Mouse (Mus musculus): ENCODE results near the gene Stra6.
A peak's percentile ranks its signal among the peaks of the same experiment; 100 is the strongest.

Gene Stra6

DNA sequence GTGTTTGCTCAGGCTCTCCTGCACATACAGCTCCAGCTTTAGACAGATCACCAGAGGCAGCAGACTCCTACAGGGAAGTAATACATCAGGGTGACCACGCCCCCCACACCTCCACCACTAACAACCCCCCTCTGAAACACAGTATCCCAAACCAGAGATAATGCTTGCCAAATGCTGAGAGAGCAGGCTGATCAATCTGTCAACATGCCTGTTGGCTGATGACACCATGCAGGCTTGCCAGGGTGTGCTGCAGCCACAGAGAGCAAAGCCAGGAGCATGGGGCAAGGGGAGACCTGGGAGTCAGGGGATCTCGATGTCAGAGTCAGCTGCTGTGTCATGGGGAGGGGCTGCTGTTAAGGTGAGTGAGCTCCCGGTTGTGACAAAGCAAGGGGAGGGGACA, at the start of gene Stra6:
Gene Stra6, plus strand, starts transcription at position 258 of the 400 bp plus-strand sequence.
- no peak for DNase-seq (ENCODE audit: low read depth in 2 of 2, low spot score in 2 of 2)

DNA sequence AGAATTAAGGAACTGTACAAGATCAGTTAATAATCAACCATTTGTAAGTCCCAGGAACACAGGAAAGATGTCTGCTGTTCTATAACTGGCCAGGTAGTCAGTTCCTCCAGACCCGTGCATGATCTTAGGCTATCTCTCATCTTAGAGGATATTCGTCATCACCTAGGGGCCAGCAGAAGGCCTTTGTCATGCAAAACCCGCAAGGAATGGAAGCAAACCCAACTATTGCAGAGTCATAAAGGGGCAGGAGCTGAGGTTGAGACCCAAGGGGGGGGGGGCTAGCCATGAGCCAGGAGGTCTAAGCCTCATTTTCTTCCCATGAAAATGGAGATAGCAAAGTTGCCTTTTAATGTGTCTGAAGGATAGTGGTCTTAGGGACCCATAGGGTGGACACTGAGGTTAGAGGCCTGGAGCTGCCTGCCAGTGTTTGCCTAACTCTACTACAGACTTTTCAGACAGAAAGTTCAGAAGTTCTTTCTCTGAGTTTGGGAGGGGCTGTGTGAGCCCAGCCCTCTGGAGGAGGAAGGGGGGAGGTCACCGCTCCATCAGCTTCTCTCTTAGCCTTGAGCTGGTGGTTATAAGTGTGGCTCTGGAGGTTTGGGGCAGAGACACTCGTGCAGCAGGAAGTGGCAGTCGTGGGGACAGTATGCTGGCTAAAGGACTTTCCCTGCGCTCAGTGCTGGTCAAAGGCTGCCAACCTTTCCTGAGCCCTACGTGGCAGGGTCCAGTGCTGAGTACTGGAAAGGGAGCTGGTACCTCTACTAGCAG, 49.0 kb upstream of the Stra6 start:
- DNase-seq (ENCODE audit: low read depth in 2 of 2, low spot score in 2 of 2) = no peak

DNA sequence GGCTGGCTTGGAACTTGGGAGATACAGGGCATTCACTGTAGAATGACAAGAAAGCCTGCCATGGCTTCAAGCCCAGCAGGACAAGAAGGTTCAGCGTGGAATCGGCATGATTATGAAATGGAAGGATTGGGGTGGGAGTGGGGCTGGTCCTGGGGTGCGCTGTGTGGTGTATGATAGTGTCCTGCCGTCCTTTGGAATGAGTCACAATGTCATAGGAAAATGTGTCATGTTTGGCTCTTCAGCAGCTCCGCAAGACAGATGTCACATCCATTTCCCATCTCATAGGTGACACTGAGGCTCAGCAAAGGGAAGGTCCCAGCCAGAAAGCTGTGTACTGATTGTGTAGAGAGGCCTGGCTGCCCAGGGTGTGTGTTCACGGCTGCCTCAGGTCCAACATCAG, 47.7 kb upstream of the Stra6 start:
- no peak for DNase-seq (ENCODE audit: low read depth in 2 of 2, low spot score in 2 of 2)

DNA sequence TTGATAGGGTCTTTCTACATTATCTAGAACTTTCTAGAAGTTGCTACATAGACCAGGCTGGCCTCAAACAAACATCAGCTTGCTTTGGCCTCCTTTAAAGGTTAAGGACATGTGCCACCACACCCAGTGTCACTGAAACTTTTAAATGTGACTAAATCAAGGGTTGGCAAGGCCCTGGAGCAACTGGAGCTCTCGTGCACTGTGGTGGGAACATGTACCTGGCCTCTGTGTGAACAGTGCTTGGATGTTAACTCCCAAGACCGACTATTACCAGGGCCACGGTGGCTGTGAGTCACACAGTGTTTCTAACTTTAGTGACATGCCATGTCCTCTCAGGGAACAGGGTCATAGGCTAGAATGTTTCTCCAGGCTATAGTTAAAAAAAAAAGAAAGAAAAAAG, 46.6 kb upstream of the Stra6 start:
- DNase-seq (ENCODE audit: low read depth in 2 of 2, low spot score in 2 of 2) = no peak

DNA sequence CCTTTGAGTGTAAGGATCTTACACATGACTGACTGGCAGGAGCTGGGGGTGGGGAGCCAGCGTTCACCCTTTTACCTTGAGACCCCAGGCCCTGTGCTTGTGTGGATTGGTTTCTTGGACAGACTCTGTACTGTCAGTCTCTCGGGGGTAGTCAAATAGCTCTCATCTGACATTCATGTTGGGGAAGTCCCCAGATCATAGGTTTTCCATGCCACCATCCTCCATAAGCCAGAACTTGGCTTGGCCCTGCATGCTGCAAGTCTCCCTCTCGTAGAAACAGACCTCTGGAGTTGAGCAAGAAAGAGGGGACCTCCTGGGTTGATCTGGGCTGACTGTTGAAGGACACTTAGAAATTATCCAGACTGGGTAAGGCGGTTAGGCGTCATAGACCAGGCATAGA, 45.2 kb upstream of the Stra6 start:
- no peak for DNase-seq (ENCODE audit: low read depth in 2 of 2, low spot score in 2 of 2)

DNA sequence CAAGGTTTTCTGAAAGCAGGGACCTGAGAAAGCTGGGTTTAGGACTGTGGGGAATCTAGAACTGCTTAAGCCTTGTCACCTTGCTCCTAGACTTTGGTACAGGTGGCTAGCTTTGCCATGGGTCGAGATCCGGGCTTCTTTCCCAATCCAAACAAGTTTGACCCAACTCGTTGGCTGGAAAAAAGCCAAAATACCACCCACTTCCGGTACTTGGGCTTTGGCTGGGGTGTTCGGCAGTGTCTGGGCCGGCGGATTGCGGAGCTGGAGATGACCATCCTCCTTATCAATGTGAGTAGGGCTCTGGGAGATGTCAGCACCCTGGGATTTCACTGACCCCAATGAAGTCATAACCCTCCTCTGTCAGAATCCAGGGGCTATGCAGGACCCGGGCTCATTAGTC, 37.6 kb upstream of the Stra6 start:
- DNase-seq (ENCODE audit: low read depth in 2 of 2, low spot score in 2 of 2) = no peak

DNA sequence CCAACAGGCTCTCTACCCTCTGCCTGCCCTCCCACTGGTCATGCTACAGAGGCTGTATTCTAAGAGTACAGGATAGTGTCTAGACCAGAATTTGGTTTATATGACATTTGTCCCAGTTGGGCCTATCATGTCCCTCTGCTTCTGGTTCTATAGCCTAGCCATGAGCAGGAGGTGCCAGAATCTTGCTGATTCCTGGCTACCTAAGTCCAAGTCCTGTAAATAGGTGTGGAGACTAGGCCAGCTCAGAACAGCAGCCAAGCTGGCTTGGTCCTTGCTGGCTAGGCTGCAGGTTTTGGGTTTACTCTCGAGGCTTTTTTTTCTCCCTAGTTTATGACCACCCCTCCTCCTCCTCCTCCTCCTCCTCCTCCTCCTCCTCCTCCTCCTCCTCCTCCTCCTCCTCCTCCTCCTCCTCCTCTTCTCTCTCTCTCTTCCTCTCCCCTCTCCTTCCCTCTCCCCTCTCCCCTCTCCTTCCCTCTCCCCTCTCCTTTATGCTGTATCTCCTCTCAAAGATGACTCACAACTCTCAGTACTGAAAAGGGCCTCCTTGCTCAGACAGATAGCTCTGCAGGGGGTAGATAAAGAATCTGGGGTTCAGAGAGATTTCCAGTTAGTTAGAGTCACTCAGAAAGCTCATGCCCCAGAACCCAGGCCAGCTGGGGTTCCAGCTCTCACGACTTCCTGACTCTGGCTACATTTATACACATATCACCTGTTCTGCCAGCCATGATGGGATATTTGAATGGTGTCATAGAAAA, 36.0 kb upstream of the Stra6 start:
- DNase-seq (ENCODE audit: low read depth in 2 of 2, low spot score in 2 of 2) = no peak

DNA sequence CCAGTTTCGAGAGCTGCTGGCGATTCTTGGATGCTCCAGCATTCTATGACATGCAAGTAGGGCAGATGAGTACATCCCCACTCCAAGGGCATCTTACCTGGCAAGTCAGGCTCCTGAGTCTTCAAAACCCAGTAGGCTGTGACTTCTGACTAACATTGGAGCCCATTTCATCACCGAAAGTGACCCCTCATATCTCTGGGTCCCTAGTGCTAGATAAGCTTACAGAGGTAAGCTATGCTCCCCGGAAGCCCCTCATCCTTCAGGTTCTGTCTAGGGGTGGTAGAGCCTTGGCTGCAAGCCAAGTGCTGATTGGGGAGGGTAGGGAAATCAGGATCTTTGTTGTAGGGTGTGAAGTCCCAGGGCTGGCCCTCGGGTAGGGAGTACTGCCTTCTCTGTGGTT, 34.7 kb upstream of the Stra6 start:
- no peak for DNase-seq (ENCODE audit: low read depth in 2 of 2, low spot score in 2 of 2)

DNA sequence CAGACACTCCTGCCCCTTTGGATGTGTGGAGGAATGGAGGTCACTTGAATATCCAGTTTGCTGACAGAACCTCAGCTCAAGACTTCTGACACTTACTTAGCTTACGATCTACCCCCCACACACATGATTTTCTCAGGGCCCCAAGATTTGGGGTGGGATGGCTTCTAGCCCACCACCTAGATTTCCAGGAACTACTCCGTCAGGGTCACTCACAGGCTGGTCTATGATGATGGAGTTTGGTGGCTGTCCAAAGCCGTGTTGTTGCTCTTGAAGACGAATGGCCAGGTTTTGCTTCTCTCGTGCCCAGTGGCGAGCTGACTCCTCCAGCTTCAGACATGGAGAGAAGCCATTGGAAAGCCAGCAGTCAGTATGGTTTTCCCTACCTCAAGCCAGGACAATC, 34.0 kb upstream of the Stra6 start:
- DNase-seq (ENCODE audit: low read depth in 2 of 2, low spot score in 2 of 2) = no peak

DNA sequence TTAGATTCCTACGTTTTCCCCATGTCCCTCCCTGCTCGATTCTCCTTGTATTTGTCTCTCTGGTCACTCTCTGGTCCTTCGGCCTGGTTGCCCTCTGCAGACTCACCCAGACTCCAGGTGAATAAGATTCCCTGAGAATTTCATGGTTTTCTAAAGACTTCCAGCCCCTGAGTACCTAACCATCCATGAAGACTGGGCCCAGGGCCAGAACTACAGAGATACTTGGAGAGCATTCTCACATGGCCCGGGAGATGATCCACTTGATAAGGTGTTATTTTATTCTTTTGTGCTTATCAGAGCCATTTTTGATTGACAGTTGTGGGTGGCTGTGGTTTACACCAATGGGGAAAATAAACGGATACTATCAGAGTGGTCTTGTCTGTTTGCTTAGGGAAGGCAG, 31.7 kb upstream of the Stra6 start:
- no peak for DNase-seq (ENCODE audit: low read depth in 2 of 2, low spot score in 2 of 2)

DNA sequence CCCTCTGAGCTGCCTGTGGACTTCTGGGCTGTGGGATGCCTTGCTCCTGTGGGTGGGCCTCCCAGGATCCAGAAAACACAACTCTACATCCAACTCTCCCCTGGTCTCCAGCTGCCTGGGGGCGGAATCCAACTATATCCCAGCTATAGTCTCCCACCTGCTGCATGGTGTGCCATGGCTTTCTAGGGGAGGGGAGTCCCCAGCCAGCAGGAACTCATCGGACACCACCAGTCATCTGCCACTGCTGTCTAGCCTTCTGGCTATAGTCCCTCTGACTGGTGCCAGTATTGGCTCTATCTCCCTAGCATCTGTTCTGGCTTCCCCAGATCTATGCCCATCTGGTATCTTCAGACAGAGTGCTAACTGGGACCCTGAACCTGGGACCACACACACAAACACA, 28.1 kb upstream of the Stra6 start:
- DNase-seq (ENCODE audit: low read depth in 2 of 2, low spot score in 2 of 2) = no peak

DNA sequence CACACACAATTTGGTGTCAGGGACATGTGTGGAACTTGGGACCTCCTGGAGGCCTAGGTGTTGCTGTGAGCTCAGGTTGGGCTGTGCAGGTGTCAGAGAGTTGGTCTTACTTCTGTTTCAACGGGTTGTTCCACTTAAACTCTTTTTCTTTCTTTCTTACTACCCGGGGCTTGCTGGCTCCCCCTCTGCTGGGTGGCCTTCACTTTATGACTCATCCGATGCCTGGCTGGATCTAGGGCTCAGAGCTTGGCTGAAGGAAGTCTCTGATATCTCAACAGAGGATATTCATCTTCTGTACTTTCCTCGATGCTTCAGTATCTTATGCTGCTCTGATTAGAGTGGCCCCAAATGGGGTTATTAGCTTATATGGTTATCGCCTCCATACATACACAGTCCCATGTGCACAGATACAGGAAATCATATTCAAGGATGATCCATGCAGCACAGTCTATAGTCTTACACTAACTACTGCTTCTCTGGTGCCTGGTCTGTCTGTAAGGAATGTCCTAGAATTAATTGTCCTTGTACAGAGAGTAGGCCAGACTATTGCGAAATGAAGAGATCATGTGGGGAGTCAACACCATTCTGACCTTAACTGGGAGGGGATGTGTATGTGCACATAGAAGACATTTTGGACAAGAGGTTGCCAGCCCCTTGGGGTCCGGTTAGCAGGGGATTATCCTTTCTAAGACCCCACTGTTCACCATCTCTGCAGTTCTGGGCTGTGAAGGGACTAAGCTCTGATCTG, 27.5 kb upstream of the Stra6 start:
- DNase-seq (ENCODE audit: low read depth in 2 of 2, low spot score in 2 of 2) = no peak

DNA sequence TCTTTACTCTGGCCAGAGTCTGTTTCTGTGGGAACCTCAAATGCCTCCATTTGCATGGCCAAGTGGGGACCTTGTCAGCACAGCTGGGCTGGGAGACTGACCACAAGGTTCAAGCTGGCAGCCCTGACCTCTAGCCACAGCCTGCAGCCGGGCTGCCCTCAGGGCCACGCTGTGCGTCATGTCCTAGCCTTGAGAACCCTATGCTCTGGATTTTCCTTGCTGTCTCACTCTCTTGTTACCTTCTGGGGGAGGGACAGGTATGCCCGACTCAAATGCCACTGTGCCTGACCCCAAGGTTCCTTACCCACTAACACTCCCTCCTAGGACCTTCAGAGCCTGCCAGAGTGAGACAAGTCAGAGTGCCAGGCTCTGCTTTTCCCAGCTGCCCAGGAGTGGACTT, 26.6 kb upstream of the Stra6 start:
- no peak for DNase-seq (ENCODE audit: low read depth in 2 of 2, low spot score in 2 of 2)

DNA sequence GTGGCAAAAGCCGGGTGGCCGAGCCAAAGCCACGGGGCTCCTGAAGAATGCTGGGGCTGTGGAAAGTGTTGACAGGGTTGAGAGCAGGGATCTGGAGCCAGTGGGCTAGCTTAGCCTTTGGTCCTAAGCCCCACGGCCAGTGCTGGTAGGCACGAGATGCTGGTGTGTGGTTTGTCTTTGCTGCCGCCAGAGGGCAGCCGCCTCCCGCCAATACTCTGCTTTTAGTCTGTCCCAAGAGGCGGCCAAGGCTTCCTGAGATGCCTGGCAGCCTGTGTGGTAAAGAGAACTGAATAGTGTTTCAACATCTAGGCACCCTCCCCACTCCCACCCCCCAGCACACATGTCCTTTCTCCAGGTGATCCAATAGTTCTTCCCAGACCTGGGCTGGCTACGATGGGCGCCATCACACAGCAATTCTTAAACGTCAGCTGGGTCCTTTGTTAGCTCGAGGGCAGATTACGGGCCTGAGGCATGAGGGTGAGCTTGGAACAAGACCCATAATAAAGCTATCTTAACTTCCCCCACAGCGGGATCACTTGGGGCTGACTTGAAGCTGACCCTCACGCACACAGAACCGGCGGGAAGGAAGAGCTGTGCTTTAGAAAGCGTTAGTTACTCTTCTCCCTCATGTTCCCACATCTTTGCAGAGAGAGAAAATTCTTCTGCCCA, 25.0 kb upstream of the Stra6 start:
- DNase-seq (ENCODE audit: low read depth in 2 of 2, low spot score in 2 of 2) = peak; percentile 36 to 50

DNA sequence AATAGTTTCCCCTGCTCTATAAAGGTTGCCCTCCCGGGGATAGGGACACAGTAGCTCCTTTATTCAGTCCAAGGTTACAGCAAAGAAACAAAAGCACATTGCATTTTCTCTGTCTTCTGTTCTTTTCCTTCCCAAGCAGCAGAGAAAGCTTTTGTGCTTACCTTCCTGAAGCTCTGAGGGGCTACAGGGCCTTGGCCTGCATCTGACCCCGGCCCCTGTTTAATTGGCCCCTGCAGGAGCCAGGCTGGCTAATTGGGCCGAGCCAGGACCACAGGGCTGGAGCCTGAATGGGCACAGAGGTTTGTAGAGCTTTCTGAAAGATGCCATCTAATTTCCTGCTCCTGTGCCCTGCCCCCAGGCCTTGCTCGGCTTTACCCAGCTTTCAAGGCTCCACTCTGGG, 22.6 kb upstream of the Stra6 start:
- no peak for DNase-seq (ENCODE audit: low read depth in 2 of 2, low spot score in 2 of 2)

DNA sequence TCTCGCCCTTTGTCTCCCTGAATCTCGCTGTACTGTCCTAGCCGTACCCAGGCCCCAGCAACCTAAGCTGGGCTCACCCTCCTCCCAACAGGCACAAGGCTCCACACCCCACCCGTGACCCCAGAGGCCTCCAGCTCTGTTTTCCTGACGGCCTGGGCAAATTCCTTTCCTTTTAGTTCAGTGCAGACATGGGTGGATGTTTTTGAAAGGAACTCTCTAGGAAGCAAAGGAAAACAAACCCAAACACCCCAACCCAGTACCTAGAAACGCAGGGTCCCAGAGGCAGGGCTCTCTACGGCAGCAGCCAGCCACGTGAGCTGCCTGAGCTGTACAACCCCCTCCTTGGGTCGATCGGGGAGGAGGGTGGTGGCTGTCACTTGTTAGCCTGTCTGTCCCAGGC, 21.2 kb upstream of the Stra6 start:
- DNase-seq (ENCODE audit: low read depth in 2 of 2, low spot score in 2 of 2) = no peak

DNA sequence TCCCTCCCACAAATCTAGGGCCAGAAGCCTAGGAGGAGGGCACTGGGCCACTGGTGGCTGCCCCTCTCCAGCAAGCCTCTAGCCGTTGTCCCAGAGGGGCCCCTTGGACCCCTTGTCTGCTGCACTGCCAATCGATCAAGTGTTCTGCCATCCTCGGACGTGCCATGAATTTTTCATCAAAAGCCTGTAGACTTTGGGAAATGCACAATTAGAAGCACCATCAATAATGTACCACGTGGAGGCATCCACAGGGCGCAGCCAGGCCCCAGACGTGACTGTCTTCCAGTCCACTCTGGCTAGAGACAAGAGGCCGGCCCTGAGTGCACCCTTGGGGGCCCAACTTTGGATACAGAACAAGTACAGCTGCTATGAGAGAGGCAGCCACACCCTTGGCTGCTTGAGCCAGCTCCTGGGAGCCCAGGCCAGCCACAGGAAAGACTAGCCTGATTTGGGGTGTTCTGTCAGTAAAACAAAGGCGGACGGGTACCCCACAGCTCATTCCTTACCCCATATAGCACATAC, 20.0 kb upstream of the Stra6 start:
- DNase-seq (ENCODE audit: low read depth in 2 of 2, low spot score in 2 of 2) = no peak

DNA sequence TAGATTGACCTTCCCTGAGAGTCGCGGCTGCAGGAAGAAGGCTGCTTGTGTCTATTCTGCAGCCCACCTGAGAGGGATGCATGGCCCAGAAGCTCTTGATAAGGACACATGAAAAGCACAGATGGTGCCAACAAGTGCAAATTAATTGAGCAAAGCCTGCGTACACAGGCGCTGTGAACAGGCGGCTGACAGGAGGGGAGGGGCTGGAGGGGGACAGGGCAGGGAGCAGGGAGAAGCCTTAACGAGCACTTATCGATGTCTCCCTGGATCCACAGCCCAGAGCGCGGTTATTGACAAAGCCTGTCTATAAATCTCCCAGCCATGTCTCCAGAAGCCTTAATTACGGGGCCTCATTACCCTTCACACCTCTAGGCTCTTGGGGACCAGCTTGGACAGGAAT, 18.8 kb upstream of the Stra6 start:
- no peak for DNase-seq (ENCODE audit: low read depth in 2 of 2, low spot score in 2 of 2)

DNA sequence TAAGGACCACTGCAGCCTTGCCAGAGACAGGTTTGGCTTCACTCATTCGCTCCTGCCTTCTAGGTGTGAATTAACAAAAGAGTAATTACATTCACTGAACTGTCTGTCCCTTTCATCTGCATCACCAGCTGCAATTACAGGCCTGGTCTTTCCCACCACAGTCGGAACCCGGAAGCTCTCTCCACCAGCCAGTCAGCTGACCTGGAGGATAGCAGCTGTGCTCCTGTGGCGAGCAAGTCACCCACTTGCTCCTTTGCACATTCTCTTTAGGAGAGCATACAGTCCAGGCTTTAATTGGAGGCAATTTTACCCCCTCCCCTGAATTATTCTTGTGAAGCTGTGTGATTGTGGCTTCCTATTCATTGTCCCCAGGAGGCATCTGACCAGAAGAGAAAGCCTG, 17.9 kb upstream of the Stra6 start:
- DNase-seq (ENCODE audit: low read depth in 2 of 2, low spot score in 2 of 2) = no peak

DNA sequence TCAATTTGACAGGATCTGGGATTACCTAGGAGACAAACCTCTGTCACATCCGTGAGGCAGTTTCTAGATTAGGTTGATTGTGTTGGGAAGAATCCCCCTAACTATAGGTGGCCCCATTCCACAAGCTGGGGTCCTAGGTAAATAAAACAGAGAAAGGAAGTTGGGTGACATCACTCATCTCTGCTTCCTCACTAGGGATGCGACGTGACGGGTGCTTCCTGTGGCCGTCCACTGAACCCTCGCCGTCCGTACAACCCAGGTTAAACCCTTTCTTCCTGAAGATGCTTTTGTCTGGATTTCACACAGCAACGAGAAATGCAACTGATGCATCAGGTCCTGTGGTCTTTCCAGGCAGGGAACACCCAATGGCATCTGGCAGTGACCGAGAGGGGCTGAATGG, 16.5 kb upstream of the Stra6 start:
- no peak for DNase-seq (ENCODE audit: low read depth in 2 of 2, low spot score in 2 of 2)

DNA sequence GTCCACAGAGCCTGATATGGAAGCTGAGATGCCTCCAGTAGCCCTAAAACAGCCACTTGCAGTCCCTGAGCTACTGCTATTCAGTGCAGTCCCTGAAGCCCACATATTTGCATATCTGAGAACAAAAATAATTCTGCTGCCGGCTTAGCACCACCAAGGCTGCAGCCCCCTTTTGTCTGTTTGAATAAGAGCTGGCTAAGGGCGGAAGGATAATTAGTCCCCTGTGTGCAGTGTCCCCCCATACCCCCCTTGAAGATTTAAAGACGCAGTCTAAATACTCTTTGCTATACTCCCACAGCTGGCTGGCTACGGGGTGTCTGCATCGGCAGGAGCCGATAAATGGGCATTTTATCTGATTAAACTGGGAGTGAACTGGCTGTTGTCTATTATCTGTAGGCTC, 15.0 kb upstream of the Stra6 start:
- DNase-seq (ENCODE audit: low read depth in 2 of 2, low spot score in 2 of 2) = no peak
